Mouse (Mus musculus) cerebellum, adult (tissue): ENCODE data around the gene Itgb6.
A peak's percentile ranks its signal among the peaks of the same experiment; 100 is the strongest.

ENCODE experiments used
- ATAC-seq: cut with Nextera tagmentation; 2 replicates; pipeline ENCODE4 v1.9.2; 2017; ENCODE audit warnings: mild to moderate bottlenecking, moderate library complexity, mixed read lengths; ENCODE audit not compliant: insufficient number of reproducible peaks, low FRiP score, low TSS enrichment

Itgb6 gene

DNA sequence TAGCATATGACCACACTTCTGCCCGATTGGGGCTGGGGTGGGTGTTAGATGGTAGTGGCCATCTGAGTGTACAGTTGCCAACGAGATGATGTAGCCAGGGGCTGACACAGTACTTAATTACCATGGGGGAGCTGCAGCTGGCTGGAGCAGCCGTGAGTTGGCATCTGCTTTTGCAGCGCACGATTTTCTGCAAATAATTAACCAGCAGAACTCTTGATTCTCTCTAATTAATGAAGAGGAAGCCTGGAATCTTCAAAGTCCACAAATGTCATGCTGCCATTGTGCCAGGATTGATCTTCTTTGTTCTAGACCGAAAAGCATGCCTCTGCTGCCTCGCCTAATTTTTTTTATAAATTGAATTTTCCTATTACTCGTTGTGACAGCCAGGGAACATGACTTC is 8.6 kb downstream of the Itgb6 start:
- no peak for ATAC-seq

DNA sequence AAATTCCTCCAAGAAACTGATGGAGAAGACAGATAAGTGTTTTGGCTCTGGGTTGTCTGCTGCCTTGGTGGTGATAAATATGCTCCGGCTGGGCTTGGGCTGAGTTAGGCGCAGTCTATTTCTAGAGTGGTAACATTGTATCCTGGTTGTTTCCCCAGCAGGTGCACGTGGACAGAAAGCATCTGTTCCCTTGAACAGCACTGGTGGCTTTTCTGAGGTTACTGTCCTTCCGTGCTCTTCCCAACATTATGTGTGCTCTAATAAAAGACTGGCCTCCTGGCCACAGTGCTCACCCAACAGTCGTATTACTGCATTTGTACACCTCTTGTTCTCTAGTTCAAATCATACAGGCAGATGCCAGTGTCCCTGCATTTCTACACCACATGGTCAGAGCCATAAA is 9.6 kb downstream of the Itgb6 start:
- no peak for ATAC-seq

DNA sequence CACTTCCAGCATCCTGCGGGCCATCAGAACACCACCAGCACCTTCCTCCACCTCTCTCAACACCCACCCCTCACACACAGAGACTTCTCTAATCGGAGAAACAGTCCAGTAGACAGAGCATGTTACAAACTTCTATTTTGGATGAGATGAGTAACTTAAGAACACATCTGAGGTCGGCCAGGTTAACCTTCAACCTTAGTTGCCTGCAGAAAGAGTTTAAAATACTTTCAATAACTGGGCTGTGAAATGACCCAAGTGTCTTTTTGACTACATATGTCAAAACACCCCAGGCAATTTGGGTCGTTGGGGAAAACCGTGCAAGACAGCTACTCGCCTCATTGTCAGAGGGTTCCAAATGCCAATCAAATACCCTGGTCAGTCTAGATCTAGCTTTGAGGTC is 10.0 kb downstream of the Itgb6 start:
- no peak for ATAC-seq

DNA sequence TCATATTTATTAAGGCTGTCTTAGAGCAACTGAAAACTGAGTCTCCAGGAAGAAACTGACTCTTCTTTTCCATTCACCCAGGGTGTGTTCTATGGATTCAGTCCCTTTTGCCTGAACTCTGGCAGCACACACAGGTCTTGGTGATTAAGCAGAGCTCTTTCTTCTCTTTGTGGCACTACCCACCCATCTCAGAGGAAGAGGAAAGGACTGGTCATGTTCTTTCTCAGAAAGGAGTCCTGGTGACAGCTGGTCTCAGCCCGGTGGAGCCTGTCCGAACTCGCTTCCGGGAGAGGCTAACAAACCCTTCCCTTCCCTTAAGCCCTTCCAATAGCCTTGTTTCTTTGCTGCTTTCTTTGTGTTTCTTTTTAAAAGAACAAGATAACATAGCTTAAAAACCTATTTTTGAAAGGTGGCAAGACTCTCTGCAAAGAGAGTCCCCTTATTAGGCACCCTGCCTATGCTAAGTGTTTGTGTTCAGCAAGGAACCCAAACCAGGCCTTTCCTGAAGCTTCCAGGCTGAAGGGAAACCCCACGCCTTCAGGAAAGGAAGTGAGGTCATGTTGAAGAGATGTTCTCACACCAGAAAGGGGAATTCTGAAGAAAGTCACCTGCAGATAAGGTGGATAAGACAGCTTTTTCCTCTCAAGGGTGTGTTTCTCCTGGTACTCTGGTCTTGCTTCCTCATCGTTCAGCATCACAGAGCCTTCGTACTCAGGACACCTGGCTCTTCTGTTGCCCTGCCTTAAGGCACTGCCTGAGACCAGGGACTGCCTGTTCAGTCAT is 11.2 kb downstream of the Itgb6 start:
- ATAC-seq = no peak

DNA sequence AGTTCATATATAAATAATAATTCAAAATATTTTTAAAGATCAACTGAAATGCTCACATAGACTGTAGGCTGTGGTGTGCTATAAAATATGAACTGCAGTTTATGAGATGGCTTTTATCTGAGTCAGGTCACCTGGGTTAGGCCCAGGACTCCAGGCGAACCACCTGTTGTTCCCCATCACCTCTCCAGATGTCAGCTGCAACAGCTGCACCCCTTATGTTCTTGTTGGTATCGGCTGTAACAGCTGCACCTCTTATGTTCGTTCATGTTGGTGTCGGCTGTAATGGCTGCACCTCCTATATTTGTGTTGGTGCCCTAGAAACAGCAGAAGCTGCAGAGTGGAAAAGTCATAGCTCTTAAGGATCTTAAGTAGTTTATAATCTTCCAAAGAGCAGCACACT is 12.1 kb downstream of the Itgb6 start:
- no peak for ATAC-seq

DNA sequence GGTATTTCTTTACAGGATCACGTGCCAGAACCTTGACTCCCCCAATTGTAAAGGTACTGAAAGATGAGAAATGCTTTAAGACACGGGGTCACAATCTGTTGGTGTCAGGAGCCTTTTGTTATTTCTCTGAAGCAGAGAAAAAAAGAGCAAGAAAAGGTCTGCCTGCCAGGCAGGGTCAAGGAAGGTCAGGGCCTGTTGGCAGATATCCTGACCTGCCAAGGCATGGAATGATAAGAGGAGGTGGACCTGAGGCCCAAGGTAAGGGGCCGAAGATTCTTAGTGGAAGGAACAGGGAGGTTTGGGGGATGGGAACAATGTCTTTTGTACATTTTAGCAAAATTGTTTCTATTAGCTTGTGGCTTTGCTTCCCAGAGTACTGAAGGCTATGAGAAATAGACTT is 13.8 kb downstream of the Itgb6 start:
- no peak for ATAC-seq

DNA sequence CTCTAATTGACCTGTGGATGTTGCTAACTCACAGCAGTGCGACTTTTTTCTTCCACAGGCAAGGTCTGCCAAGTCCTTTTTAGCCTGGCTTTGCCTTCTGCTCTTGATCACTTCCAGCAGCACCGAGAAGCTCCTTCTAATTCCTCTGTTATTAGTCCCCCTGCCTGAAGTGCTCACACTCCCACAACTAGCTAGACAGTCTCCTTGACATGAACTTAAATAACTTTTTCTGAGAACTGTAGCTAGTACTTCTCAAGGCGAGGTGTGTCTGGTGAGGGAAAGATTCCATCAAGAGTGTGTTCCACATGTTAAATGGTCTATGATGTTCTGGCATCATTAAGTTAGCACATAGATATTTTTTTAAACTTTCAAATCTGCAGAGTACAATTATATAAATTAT is 15.6 kb downstream of the Itgb6 start:
- no peak for ATAC-seq

DNA sequence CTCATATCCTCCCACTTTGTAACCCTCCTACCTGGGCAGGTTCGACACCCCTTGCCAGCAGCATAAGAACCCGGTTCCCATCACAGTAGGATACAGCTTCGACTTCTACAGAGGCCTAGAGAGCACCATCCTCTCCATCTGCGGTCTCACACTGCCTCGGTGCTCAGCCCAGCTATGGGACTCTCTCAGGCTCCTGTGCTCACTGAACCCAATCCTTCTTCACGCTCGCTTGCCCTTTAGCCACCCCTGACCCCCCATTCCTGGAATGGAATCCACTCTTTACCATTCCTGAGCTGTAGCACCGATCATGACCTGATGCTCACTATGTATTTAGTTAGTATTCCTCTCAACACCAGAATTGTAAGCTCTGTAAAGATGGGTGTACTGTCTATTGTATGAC is 17.0 kb downstream of the Itgb6 start:
- ATAC-seq = no peak

DNA sequence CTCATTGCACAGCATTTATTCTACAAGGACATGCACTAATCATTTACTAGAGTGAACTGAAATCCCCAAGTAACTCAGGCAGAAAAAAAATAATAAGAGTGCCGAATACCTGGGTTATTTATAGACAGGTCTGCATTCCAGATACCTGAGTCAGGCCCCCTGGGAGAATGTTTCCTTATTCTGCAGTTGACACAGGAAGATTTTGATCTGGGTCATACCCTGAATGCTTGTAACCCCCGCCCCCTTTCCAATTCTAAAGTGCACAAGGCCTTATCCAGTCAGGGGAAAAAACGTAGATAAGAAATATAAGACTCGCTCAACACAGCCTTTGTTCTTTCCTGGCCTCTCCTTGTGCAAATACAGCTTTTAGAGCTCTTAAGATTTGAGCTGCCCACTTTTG is 19.1 kb downstream of the Itgb6 start:
- no peak for ATAC-seq

DNA sequence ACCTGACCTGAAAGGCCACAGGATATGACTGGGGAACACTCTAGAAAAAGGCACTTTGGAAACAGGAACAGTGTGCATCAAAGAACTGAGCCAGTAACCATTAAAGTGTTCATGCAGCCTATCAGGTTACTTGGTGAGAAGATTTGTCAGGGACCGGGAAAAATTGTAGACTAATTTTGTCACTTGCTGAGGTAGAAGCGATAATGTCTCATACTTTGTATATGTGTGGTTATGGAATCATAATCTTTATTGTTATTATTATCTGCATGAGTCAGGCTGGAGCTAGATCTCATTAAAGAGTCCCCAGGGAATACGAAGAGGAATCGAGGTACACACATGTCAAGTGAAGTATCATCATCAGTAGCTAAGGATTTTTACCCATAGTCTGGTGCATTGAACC is 21.5 kb downstream of the Itgb6 start:
- ATAC-seq = no peak

DNA sequence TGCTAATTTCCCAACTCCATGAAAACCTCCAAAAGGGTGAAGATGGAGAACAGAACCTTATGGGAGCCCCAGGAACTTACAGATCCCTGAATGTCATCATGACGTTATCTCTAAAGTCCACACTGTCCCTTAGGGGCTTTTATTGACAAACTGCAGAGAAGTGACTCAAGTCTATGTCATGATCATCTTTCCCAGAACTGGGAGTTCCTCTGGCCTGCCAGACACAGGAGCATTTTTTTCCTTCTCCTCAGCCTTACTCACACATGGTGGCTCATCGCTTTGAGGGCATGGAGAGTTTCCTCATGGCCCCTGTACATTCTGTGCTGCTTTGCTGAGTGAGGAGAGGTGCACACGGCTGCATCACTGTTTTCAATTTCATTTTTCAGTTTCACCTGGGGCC is 22.4 kb downstream of the Itgb6 start:
- no peak for ATAC-seq

DNA sequence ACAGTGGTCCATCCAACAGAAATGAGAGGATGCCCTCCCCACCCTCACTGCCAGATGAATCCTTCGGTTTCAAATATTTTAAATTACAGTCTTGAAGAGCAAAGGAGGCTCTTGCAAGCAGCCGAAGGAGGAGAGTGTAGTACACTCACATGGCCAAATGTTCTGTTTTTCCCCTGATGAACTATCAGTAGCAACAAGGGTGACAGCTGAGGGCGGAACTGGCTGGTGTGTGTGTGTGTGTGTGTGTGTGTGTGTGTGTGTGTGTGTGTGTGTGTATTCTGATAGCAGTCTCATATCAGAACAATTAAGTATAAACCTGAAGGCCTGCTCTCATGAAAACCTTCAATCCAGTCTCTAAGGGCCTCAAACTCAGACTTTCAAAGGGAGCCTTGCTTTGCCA is 22.9 kb downstream of the Itgb6 start:
- ATAC-seq = no peak

DNA sequence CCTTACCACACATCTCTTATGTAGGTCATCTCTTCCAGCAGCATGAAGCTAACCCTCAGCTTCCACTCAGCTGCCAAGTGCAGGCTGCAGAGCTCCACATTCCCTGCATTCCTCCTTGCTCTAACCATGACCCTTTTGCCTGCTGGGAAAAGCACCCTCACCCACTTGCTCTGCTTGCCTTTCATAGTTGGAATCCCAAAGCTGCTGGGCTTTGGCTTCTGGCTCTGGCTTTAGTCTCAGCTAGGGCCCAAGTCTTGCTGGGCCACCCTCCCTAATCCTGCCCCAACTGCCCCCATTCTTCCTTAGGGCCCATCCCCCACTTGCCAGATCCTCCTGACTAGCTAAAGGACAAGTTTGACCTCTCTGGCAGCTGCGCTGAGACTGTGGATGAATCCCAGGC is 24.3 kb downstream of the Itgb6 start:
- ATAC-seq = 0 out of 2 replicates have a peak, but pooled peaks have one; percentile 18

DNA sequence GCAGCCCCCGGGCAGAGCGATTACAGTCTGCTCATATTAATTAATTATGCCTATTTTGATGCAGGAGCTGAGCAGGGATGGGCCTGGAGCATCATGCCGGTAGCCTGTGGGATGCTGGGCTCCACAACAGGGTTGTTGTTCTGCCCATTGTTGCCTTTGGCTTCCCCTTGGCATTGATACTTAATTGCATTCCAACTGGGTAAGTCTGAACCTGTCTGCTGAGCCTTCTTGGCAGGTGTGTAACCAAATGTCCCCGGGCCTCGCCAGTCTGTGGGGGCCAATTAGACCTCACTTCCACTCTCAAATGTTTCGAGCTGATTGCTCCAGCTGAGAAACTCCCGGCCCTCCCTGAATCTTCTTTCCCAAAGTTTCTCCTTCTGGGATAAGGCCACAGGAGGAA is 24.9 kb downstream of the Itgb6 start:
- ATAC-seq = 0 out of 2 replicates have a peak, but pooled peaks have one; percentile 22

DNA sequence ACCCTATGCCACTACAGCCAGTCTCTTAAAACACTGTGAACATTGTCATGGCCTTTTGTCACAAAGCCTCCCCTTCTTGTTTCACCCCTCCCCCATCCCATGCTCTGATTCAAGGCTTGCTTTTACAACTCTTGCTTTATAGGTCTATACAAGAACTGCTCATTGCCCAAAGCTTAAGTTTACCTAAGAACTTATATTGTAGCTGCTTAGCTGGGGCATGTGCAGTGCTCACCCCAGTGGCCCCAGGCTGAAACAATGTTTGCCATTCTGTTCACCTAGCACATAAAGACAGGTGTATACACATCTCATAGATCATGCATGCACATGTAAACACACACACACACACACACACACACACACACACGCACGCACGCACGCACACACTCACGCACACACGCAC is 25.9 kb downstream of the Itgb6 start:
- ATAC-seq = no peak

DNA sequence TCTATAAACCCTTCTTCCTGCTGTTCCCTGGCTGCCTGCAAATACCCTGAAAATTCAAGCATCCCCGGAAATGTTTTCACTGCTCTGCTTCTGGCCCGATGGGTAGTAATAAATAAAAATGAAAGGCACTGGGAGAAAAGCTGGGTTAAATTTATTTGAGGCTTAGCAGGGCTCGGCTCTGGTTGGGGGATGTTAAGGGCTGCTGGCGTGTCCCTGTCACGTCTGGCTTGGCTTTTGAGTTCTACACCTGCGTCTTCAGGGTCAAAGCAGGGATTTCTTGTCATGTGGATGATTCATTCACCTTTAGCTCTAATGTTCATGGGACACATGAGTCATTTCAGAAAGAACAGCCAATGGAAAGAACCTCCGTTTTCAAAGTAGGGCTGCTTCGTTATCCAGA is 26.7 kb downstream of the Itgb6 start:
- ATAC-seq = no peak

DNA sequence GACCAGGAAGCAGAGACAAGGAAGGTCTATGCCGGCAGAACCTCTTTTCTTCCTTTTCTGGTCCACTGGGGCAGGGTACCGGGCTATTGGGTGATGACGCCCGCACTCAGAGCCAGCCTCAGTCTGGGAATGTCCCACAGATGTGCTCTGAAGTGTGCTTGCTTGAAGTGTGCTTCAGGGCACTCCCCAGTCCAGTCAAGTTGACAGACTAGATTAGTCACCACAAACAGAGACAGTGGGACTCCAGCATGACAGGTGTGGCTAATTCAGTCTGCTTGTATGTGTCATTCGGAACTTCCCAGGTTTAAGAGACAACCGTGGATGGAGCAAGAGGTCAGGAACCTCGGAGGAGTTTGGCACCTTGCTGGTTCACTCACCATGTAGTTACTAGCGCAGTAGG is 27.9 kb downstream of the Itgb6 start:
- ATAC-seq = no peak

DNA sequence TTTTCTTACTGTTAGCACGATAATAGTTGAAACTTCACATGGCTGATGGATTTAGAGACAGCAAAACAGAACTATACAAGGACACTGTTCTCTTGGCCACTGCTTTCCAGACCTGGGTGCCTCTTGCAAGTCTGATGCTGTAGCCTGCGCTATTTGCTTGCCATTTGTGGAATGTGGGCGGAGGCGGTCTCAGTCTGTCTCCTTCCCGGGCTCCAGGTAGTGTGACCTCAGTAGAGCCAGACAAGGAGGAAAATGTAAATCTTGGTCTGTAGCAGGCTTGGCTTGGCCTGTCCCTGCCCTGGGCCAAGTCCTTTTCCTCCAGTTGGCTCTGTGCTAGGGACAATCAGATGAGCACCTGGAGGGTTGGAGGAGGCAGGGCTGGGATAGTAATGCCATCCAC is 30.2 kb downstream of the Itgb6 start:
- ATAC-seq = no peak

DNA sequence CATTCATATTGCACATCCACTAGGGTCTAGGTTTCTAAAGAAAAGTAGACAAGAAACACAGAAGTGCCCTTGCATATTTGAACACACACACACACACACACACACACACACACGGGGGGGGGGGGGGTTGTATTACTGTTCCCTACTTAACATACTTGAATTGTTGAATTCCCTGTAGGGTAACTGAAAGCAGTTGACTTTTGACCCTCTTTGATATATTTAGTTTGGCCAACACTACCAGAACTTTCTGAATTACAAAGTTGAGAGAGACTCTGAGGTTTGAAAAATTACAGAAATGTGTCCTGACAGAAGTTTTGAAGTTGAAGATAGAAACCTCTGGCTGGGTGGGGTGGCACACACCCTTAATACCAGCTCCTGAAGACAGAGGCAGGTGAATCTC is 32.2 kb downstream of the Itgb6 start:
- ATAC-seq = no peak

DNA sequence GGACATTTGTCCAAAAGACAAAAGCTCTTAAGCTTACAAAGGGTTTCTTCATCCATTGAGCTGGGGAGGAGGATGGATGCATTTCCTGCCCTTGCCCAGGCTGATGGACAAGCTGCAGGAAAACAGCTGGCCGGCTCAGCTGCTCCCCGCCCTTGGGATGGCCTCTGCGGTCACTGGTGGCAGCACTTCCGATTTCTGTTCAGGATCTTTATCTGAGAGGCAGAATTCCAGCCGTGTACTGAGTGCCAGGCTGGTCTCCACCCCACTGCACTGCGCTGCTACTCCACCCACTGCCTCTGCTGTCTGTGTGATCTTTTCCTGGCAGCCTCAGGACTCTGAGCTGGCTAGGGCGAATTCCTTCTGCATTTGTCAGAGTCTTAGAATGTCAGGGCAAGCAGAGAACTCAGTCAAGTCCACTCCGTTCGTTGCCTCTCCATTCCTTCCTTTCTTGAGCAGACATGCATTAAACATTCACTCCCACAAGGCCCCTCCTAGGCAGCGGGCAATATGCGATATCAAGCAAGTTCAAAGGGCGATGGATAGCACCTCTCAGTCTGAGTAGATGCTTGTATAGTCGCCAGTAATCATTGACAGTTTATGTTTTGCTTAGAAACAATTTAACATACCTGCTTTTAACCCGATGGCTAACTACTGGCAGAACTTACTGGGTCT is 33.4 kb downstream of the Itgb6 start:
- ATAC-seq = no peak

DNA sequence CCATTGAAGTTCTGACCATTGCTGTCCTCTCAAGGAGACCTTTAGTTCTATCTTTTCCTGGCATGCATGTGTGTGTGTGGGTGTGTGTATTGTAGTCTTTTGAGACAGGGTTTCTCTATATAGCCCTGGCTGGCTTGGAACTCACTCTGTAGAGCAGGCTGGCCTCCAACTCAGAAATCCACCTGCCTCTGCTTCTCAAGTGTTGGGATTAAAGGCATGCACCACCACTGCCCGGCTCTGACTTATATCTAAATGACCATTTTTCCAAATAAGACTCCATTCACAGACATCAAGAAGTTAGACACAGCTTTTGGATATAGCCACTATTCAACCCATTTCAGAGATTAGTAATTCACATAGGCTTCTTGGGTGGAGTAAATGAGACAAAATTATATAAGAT is 34.3 kb downstream of the Itgb6 start:
- no peak for ATAC-seq

DNA sequence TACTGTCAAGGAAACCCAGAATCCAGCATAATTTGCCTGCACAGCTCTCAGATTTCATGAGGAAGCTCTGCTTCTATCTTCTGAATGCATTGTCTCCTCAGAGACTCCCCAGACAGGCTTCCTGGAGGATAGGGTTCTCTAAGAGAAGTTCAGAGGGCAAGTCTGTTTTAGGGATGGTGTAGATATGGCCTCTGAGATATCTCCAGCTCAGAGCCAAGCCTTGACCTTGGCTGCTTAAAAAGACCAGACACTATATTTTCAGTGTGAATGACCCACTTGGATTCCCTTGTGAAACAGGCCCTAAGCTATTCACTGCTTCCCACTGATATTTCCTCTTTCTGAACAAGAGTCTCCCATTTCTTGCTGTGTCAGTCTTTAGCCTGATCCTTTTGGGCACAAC is 36.5 kb downstream of the Itgb6 start:
- ATAC-seq = no peak
